Mouse (Mus musculus): ENCODE measurements around the gene Fam189a1. TPM values are rescaled to one million over a fixed set of nuclear protein-coding genes. Genes with fewer than 3 reads are reported as not detected.

Fam189a1 gene
- total and polyA plus RNA-seq, 3 experiments = 0.10 TPM; not detected in 2

DNA sequence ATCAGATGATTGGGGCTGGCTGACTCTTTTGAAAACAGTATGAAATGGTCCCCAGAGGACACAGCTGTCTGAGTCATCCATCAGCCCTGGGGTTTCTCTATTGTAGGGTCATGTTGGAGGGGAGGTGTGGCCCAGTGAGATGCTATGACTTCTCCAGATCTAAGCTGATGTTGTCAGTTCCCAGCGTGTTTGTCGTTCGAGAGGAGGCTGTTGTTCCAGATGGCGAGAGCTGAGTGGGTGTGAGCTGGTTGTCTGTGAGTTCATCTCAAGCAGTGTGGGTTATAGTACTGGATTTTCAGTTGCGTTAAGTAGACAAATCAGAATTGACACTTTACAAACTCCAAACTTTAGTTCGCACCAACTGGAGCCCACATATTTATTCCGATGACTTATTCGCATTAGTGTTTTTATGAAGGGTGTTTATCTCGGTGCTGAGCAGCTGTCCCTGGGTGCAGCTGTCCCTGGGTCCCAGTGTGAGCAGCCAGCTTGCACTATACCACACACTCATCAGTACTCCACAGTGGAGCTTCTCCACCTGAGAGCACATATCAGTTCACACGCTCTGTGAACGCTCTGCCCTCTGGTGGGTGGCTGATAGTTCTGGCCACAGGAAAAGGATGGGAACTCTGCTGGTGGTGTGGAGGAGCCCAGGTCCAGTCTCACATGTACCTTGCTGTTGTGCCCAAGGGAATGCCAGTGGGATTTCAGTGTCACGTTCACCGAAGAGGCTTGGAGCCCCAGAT lies 446.7 kb downstream of the Fam189a1 start:
- no peaks in the 10 kb centered on the region for H3K79me2 ChIP-seq (replicated peaks; ENCODE audit: control insufficient read depth, extremely low read depth, insufficient read depth, poor library complexity, severe bottlenecking)
- peak; percentile 23 for TF ChIP-seq RAD21 (IDR thresholded peaks at IDR 0.05; ENCODE audit: low read depth, low read length)
- peak; percentile 44 for TF ChIP-seq SMC3 (IDR thresholded peaks at IDR 0.05; ENCODE audit: low read depth, low read length)
- peak in 1 of 2 experiments; percentile 50; a peak in 2 of 4 replicates for TF ChIP-seq CTCF (conservative IDR thresholded peaks at IDR 0.05 in 1 of 2, IDR thresholded peaks at IDR 0.05 in 1 of 2; ENCODE audit: low read depth in 2 of 2, low read length in 2 of 2)
- no peak for TF ChIP-seq PAX5 (IDR thresholded peaks at IDR 0.05; ENCODE audit: low read length)
- H3K27me3 ChIP-seq (replicated peaks) = peaks cover 51% of the 10 kb centered on the region
- peaks cover 0 to 2% of the 10 kb centered on the region in 2 experiments; a peak in 1 of 4 replicates for H3K4me1 ChIP-seq (ENCODE audit: control insufficient read depth in 1 of 2, insufficient read depth in 2 of 2)
- in situ Hi-C loops (cut with MboI; ENCODE audit: low pct_ligation_motif_present, low pct_unique_long_range_greater_than_20kb, low sequenced_read_pairs) = no loop called here
- DNase-seq (ENCODE audit: extremely low read depth) = no peak
- dilution Hi-C loops (cut with MboI; ENCODE audit: extremely low pct_ligation_motif_present, extremely low pct_unique_long_range_greater_than_20kb, low sequenced_read_pairs) = no loop called here
- no peak overlapping the region for H3K4me3 ChIP-seq (replicated peaks in 1 of 3; ENCODE audit: low read depth in 2 of 3, low read length in 2 of 3, poor library complexity in 1 of 3)
- no peak overlapping the region for H3K4me2 ChIP-seq (ENCODE audit: insufficient read depth, low read depth, poor library complexity, severe bottlenecking)
- H3K9me3 ChIP-seq (replicated peaks; ENCODE audit: low read length) = no peaks in the 10 kb centered on the region
- H3K36me3 ChIP-seq (replicated peaks in 1 of 2; ENCODE audit: control insufficient read depth in 1 of 2, insufficient read depth in 1 of 2, low read length in 1 of 2) = no peaks in the 10 kb centered on the region
- no peak overlapping the region for H3K9ac ChIP-seq (ENCODE audit: insufficient read depth, low read depth)
- H3K27ac ChIP-seq (ENCODE audit: insufficient read depth, low read depth) = no peak overlapping the region

DNA sequence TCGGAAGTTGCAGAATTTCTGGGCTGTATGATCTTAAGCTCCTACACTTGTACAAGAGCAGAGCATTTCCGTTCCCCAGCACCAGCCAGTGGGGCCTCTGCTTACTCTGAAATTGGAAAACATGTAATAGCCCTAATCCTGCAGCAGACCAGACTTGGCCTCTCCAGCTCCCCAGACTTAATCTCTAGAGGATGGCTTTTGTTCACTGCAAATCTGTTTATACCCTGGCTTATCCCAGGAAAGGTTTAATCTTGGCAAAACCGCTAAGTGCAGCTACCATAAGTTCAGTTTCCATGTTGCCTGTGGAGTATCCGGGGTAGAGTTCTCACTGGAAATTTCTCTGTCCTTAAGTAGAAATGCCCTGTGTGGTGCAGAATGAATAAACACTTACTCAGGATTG lies 448.2 kb downstream of the Fam189a1 start:
- no peak overlapping the region for H3K27ac ChIP-seq (ENCODE audit: insufficient read depth, low read depth)
- dilution Hi-C loops (cut with MboI; ENCODE audit: extremely low pct_ligation_motif_present, extremely low pct_unique_long_range_greater_than_20kb, low sequenced_read_pairs) (no loop called here), in situ Hi-C loops (cut with MboI; ENCODE audit: low pct_ligation_motif_present, low pct_unique_long_range_greater_than_20kb, low sequenced_read_pairs) (no loop called here)
- TF ChIP-seq POLR2AphosphoS2 (IDR thresholded peaks at IDR 0.05; ENCODE audit: low read depth, low read length) = no peak
- no peak for TF ChIP-seq MAX (IDR thresholded peaks at IDR 0.05; ENCODE audit: low read length)
- no peak for TF ChIP-seq MXI1 (IDR thresholded peaks at IDR 0.05; ENCODE audit: low read depth, low read length)
- no peak for TF ChIP-seq CHD2 (IDR thresholded peaks at IDR 0.05; ENCODE audit: low read length)
- no peak for TF ChIP-seq GABPA (IDR thresholded peaks at IDR 0.05; ENCODE audit: insufficient replicate concordance, low read depth, low read length)
- no peak for TF ChIP-seq CHD1 (IDR thresholded peaks at IDR 0.05; ENCODE audit: low read depth, low read length)
- no peak for TF ChIP-seq PAX5 (IDR thresholded peaks at IDR 0.05; ENCODE audit: low read length)
- TF ChIP-seq E2F4 (IDR thresholded peaks at IDR 0.05; ENCODE audit: insufficient replicate concordance, low read depth, low read length) = no peak
- TF ChIP-seq POLR2A (IDR thresholded peaks at IDR 0.05; ENCODE audit: low read depth, low read length) = no peak
- TF ChIP-seq ETS1 (conservative IDR thresholded peaks at IDR 0.05; ENCODE audit: low read depth, low read length) = no peak
- no peak for TF ChIP-seq USF2 (conservative IDR thresholded peaks at IDR 0.05; ENCODE audit: low read depth, low read length)
- TF ChIP-seq ZNF384 (IDR thresholded peaks at IDR 0.05; ENCODE audit: low read depth, low read length) = no peak
- TF ChIP-seq RCOR1 (conservative IDR thresholded peaks at IDR 0.05; ENCODE audit: low read depth, low read length) = no peak
- no peak for TF ChIP-seq UBTF (IDR thresholded peaks at IDR 0.05; ENCODE audit: low read depth, low read length)
- no peak for TF ChIP-seq MYC (IDR thresholded peaks at IDR 0.05; ENCODE audit: low read depth, low read length)
- no peak for TF ChIP-seq MAFK (IDR thresholded peaks at IDR 0.05; ENCODE audit: insufficient replicate concordance, low read length)
- TF ChIP-seq CTCF (conservative IDR thresholded peaks at IDR 0.05 in 1 of 2, IDR thresholded peaks at IDR 0.05 in 1 of 2; ENCODE audit: low read depth in 2 of 2, low read length in 2 of 2) = no peak
- H3K27me3 ChIP-seq (replicated peaks) = peaks cover 48% of the 10 kb centered on the region
- peaks cover 0 to 2% of the 10 kb centered on the region in 2 experiments; a peak in 1 of 4 replicates for H3K4me1 ChIP-seq (ENCODE audit: control insufficient read depth in 1 of 2, insufficient read depth in 2 of 2)
- no peaks in the 10 kb centered on the region for H3K79me2 ChIP-seq (replicated peaks; ENCODE audit: control insufficient read depth, extremely low read depth, insufficient read depth, poor library complexity, severe bottlenecking)
- no peak overlapping the region for H3K9ac ChIP-seq (ENCODE audit: insufficient read depth, low read depth)
- no peak overlapping the region for H3K4me2 ChIP-seq (ENCODE audit: insufficient read depth, low read depth, poor library complexity, severe bottlenecking)
- H3K4me3 ChIP-seq (replicated peaks in 1 of 3; ENCODE audit: low read depth in 2 of 3, low read length in 2 of 3, poor library complexity in 1 of 3) = no peak overlapping the region
- DNase-seq (ENCODE audit: extremely low read depth) = no peak
- H3K9me3 ChIP-seq (replicated peaks; ENCODE audit: low read length) = no peaks in the 10 kb centered on the region
- H3K36me3 ChIP-seq (replicated peaks in 1 of 2; ENCODE audit: control insufficient read depth in 1 of 2, insufficient read depth in 1 of 2, low read length in 1 of 2) = no peaks in the 10 kb centered on the region
